Mouse (Mus musculus) limb, embryonic 14.5 days (tissue): ENCODE measurements around the gene Hint2. TPM values are rescaled to one million over a fixed set of nuclear protein-coding genes. Genes with fewer than 3 reads are reported as not detected.

ENCODE experiments used
- ATAC-seq: fragments of 200-750 bp; cut with Nextera tagmentation; 2 replicates; pipeline ENCODE4 v1.8.0; 2017; ENCODE audit warnings: low read depth, moderate number of reproducible peaks, moderate TSS enrichment; ENCODE audit not compliant: low FRiP score
- DNase-seq: peaks from one replicate; pipeline ENCODE4 v3.0.0-alpha.2; 2015; ENCODE audit warnings: low spot score
- H3K27ac ChIP-seq: fragments of 300-500 bp; sonication (generic); replicated peaks from 2 replicates; pipeline ENCODE4 v1.5.1; 2014; ENCODE audit warnings: low read depth, mild to moderate bottlenecking, low read length, moderate library complexity, mixed read lengths
- H3K27me3 ChIP-seq: fragments of 300-500 bp; sonication (generic); 2 replicates; pipeline ENCODE4 v1.6.1; 2014; ENCODE audit warnings: low read length, mixed read lengths; ENCODE audit not compliant: control insufficient read depth, insufficient read depth
- H3K36me3 ChIP-seq: fragments of 300-500 bp; sonication (generic); 2 replicates; pipeline ENCODE4 v1.6.1; 2014; ENCODE audit warnings: mild to moderate bottlenecking, low read length, moderate library complexity, mixed read lengths; ENCODE audit not compliant: control insufficient read depth, insufficient read depth
- H3K4me1 ChIP-seq: fragments of 300-500 bp; sonication (generic); 2 replicates; pipeline ENCODE4 v1.6.1; 2014; ENCODE audit warnings: antibody characterized with exemption, low read length, mixed read lengths; ENCODE audit not compliant: control insufficient read depth, insufficient read depth
- H3K4me2 ChIP-seq: fragments of 300-500 bp; sonication (generic); replicated peaks from 2 replicates; pipeline ENCODE4 v1.6.1; 2014; ENCODE audit warnings: low read depth, mild to moderate bottlenecking, low read length, moderate library complexity; ENCODE audit not compliant: severe bottlenecking
- H3K4me3 ChIP-seq: fragments of 300-500 bp; sonication (generic); replicated peaks from 2 replicates; pipeline ENCODE4 v1.5.1; 2014; ENCODE audit warnings: low read length
- H3K9ac ChIP-seq: fragments of 300-500 bp; sonication (generic); 2 replicates; pipeline ENCODE4 v1.6.1; 2014; ENCODE audit warnings: mild to moderate bottlenecking, low read depth, low read length, moderate library complexity; ENCODE audit not compliant: severe bottlenecking
- H3K9me3 ChIP-seq: fragments of 300-500 bp; sonication (generic); 2 replicates; pipeline ENCODE4 v1.6.1; 2016; ENCODE audit warnings: low read length; ENCODE audit not compliant: control insufficient read depth
- POLR2A ChIP-seq: fragments of 200-500 bp; IDR thresholded peaks from 2 replicates; pipeline ENCODE4 v1.8.0; 2012; ENCODE audit warnings: inconsistent platforms, mild to moderate bottlenecking, moderate library complexity, borderline replicate concordance; ENCODE audit not compliant: insufficient read depth, insufficient read length; ENCODE audit errors: extremely low read depth
- WGBS: fragments of 180-500 bp; shearing (Covaris S2); extraction: QIAGEN DNeasy Blood & Tissue Kit; methylation state at CpG from one replicate; pipeline ENCODE4 v1.1.7; 2014; 5-methylcytosine and 5-hydroxymethylcytosine counted together
- polyA plus RNA-seq, 2 experiments: library from polyadenylated mRNA; depleted of rRNA in 1 of 2; stranded (reverse) in 1 of 2; unstranded in 1 of 2; fragments of >200 nt; fragmentation: Nextera tagmentation in 1 of 2; extraction: Ambion mirVana in 1 of 2; gene quantifications; 2 replicates each; pipeline versions ENCODE4 v1.2.1 to v1.2.3; 2012 to 2014

The Hint2 gene
- polyA plus RNA-seq, 2 experiments = 58.3 to 87.6 TPM

- Histone ChIP-seq H3K9ac (no peak overlapping the region), H3K4me1 (0 out of 2 replicates have a peak, but pooled peaks cover 3% of the 10 kb centered on the region), H3K9me3 (no peaks in the 10 kb centered on the region), H3K36me3 (no peaks in the 10 kb centered on the region), H3K27ac (no peak overlapping the region), H3K4me2 (no peak overlapping the region), H3K4me3 (no peak overlapping the region), H3K27me3 (no peaks in the 10 kb centered on the region)
- DNase-seq (no peak), ATAC-seq (no peak)
- WGBS = 80% methylated on average over 13 of the region's 13 CpGs
- TF ChIP-seq POLR2A = no peak
Measured at GRCm38 (mm10) chr4:43696561-43696960, 40.3 kb upstream of the Hint2 start.

GRCm38 (mm10) chr4:43695249-43695671 lies 39.0 kb upstream of the Hint2 start:
- peaks cover 8% of the 10 kb centered on the region for H3K36me3 ChIP-seq

GRCm38 (mm10) chr4:43694439-43695248 lies 38.4 kb upstream of the Hint2 start:
- 87% methylated on average over 1 of the region's 1 CpGs for WGBS
- Histone ChIP-seq H3K4me2 (no peak overlapping the region), H3K4me1 (0 out of 2 replicates have a peak, but pooled peaks cover 3% of the 10 kb centered on the region), H3K9ac (0 out of 2 replicates have a peak overlapping the region, but pooled peaks have one; percentile 16), H3K9me3 (no peaks in the 10 kb centered on the region), H3K27me3 (no peaks in the 10 kb centered on the region), H3K27ac (no peak overlapping the region), H3K36me3 (peaks cover 14% of the 10 kb centered on the region), H3K4me3 (no peak overlapping the region)
- ATAC-seq = no peak
- DNase-seq = no peak
- no peak for TF ChIP-seq POLR2A

More at GRCm38 (mm10) chr4:43695249-43695671, 39.0 kb upstream of the Hint2 start:
- H3K27me3 ChIP-seq = no peaks in the 10 kb centered on the region
- no peak overlapping the region for H3K27ac ChIP-seq
- no peak for DNase-seq
- no peak for TF ChIP-seq POLR2A
- 23% methylated on average over 9 of the region's 9 CpGs for WGBS
- 0 out of 2 replicates have a peak, but pooled peaks cover 3% of the 10 kb centered on the region for H3K4me1 ChIP-seq
- H3K9ac ChIP-seq = 0 out of 2 replicates have a peak overlapping the region, but pooled peaks have one; percentile 16
- no peak for ATAC-seq
- H3K9me3 ChIP-seq = no peaks in the 10 kb centered on the region
- no peak overlapping the region for H3K4me3 ChIP-seq
- no peak overlapping the region for H3K4me2 ChIP-seq

GRCm38 (mm10) chr4:43693806-43694241 lies 37.6 kb upstream of the Hint2 start:
- H3K4me3 ChIP-seq = no peak overlapping the region
- H3K4me2 ChIP-seq = no peak overlapping the region
- H3K9ac ChIP-seq = no peak overlapping the region
- no peaks in the 10 kb centered on the region for H3K9me3 ChIP-seq
- 73% methylated on average over 5 of the region's 5 CpGs for WGBS
- H3K27me3 ChIP-seq = no peaks in the 10 kb centered on the region
- H3K27ac ChIP-seq = no peak overlapping the region
- H3K4me1 ChIP-seq = 0 out of 2 replicates have a peak, but pooled peaks cover 3% of the 10 kb centered on the region
- no peak for ATAC-seq
- peaks cover 23% of the 10 kb centered on the region for H3K36me3 ChIP-seq
- TF ChIP-seq POLR2A = no peak
- no peak for DNase-seq

GRCm38 (mm10) chr4:43691026-43691425 lies 34.8 kb upstream of the Hint2 start:
- no peak for TF ChIP-seq POLR2A
- Histone ChIP-seq H3K4me1 (0 out of 2 replicates have a peak, but pooled peaks cover 3% of the 10 kb centered on the region), H3K9me3 (no peaks in the 10 kb centered on the region), H3K4me3 (no peak overlapping the region), H3K4me2 (no peak overlapping the region), H3K9ac (no peak overlapping the region), H3K27ac (no peak overlapping the region), H3K27me3 (no peaks in the 10 kb centered on the region), H3K36me3 (peaks cover 41% of the 10 kb centered on the region)
- 80% methylated on average over 5 of the region's 5 CpGs for WGBS
- ATAC-seq = no peak
- DNase-seq = no peak
